Mouse (Mus musculus) heart, adult 2 months (tissue): ENCODE measurements around the gene Inpp5b. TPM values are rescaled to one million over a fixed set of nuclear protein-coding genes. Genes with fewer than 3 reads are reported as not detected.
"Not testable (repeated sequence)": the region's sequence is repeated elsewhere in the genome, so short reads cannot be mapped to it uniquely, and the experiment has no call there.

Experiments used
- DNase-seq, 2 experiments: peaks; one replicate each; pipeline ENCODE4 v3.0.0; 2021
- H3K27ac ChIP-seq: fragments of 200-600 bp; 2 replicates; pipeline ENCODE4 v1.8.1; 2022
- H3K27me3 ChIP-seq: fragments of 200-500 bp; 2 replicates; pipeline ENCODE4 v1.6.1; 2012; ENCODE audit warnings: mild to moderate bottlenecking, low read length, inconsistent platforms, mixed read lengths; ENCODE audit not compliant: control insufficient read depth, insufficient read depth
- H3K36me3 ChIP-seq: fragments of 200-500 bp; 2 replicates; pipeline ENCODE4 v1.6.1; 2012; ENCODE audit warnings: low read length, inconsistent platforms; ENCODE audit not compliant: control insufficient read depth, insufficient read depth
- H3K4me1 ChIP-seq: fragments of 200-500 bp; 2 replicates; pipeline ENCODE4 v1.6.1; 2011; ENCODE audit warnings: low read length; ENCODE audit not compliant: control insufficient read depth, insufficient read depth
- H3K4me3 ChIP-seq: fragments of 200-600 bp; 2 replicates; pipeline ENCODE4 v1.8.1; 2022
- H3K79me2 ChIP-seq: fragments of 200-500 bp; replicated peaks from 2 replicates; pipeline ENCODE4 v1.6.1; 2012; ENCODE audit warnings: mild to moderate bottlenecking, inconsistent platforms, low read length, moderate library complexity, mixed read lengths; ENCODE audit not compliant: control insufficient read depth, insufficient read depth
- H3K9ac ChIP-seq: fragments of 200-500 bp; 2 replicates; pipeline ENCODE4 v1.6.1; 2012; ENCODE audit warnings: low read depth, mild to moderate bottlenecking, control low read depth, inconsistent platforms, low read length, mixed read lengths
- CTCF ChIP-seq: fragments of 200-600 bp; IDR thresholded peaks from 2 replicates; pipeline ENCODE4 v1.8.1; 2022; ENCODE audit warnings: antibody characterized with exemption, mild to moderate bottlenecking, moderate library complexity
- EP300 ChIP-seq: fragments of 200-500 bp; IDR thresholded peaks from 2 replicates; pipeline ENCODE4 v1.6.1; 2011; ENCODE audit warnings: low read depth, low read length, control low read depth; ENCODE audit not compliant: insufficient read depth
- POLR2A ChIP-seq: fragments of 200-500 bp; IDR thresholded peaks from 2 replicates; pipeline ENCODE4 v1.6.1; 2011; ENCODE audit warnings: mild to moderate bottlenecking, low read depth, low read length, control low read depth; ENCODE audit not compliant: insufficient read depth
- WGBS: fragments of 180-500 bp; shearing (Covaris S2); methylation state at CpG from one replicate; pipeline ENCODE4 v1.1.7; 2018; 5-methylcytosine and 5-hydroxymethylcytosine counted together
- intact Hi-C: fragments of 180-260 bp; cut with DNase I; formaldehyde crosslinking; loops from one replicate; pipeline ENCODE4 v1.15.1; 2025
- polyA plus RNA-seq: library from polyadenylated mRNA; depleted of rRNA; stranded (reverse); fragments of >200 nt; gene quantifications from 2 replicates; pipeline ENCODE4 v1.2.3, GENCODE M21; 2012
- total RNA-seq, 2 experiments: library from RNA; stranded (reverse); gene quantifications; 2 replicates each; pipeline ENCODE4 v1.2.3; 2021

Gene Inpp5b
- total and polyA plus RNA-seq, 3 experiments: 8.0 to 17.8 (median 8.2) TPM

DNA sequence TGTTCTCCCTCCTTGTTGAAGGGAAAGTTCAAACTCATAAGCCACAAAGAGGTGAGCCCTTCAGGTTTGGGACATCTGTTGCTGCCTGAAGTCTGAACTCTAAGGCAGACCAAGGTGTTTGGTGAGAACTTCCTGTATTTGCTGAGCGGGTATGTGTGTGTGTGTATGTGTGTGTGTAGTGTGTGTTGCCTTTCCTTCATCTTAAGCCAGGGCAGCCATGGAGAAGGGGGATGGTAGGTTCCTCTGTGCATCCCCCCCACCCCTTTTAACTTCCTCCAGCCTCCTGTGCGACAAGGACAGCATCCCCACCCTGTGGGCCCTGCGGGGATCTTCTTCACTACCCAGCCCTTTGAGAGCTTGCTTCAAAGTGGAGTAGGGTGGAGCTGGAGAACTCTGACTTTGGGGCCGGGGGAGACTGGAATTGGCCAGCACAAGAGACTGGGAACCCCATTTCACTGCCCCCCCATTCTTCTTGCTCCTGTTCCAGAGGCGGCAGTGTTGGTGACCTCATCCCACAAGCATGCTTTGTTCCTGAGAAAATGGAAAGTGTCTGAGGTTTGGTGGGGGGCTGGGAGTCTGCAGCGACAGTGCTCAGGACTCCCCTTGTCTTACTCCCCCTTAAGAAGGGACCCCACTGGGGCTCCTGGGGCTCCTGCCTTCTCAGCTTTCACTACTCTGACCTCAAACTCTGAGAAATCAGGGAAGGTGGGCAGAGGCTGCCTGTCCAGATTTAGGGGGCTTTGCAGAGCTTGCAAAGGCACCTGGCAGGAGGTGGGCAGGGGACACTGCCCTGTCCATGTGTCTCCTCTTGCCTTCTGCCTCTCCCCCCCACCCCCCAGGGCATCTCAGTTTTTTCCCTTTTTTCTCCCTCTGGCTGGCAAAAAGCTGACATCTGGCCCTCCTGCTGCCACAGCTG is 37.5 kb upstream of the Inpp5b start:
- H3K27ac ChIP-seq: peak overlapping the region; percentile 52
- no peak overlapping the region for H3K4me3 ChIP-seq
- intact Hi-C loops: no loop called here
- no peaks in the 10 kb centered on the region for H3K79me2 ChIP-seq
- no peaks in the 10 kb centered on the region for H3K36me3 ChIP-seq
- TF ChIP-seq CTCF (no peak), POLR2A (no peak), EP300 (no peak)
- H3K27me3 ChIP-seq: no peaks in the 10 kb centered on the region
- WGBS: 27% methylated on average over 6 of the region's 6 CpGs
- peak; percentile 20 to 39 for DNase-seq
- no peak overlapping the region for H3K9ac ChIP-seq
- peaks cover 23% of the 10 kb centered on the region for H3K4me1 ChIP-seq

DNA sequence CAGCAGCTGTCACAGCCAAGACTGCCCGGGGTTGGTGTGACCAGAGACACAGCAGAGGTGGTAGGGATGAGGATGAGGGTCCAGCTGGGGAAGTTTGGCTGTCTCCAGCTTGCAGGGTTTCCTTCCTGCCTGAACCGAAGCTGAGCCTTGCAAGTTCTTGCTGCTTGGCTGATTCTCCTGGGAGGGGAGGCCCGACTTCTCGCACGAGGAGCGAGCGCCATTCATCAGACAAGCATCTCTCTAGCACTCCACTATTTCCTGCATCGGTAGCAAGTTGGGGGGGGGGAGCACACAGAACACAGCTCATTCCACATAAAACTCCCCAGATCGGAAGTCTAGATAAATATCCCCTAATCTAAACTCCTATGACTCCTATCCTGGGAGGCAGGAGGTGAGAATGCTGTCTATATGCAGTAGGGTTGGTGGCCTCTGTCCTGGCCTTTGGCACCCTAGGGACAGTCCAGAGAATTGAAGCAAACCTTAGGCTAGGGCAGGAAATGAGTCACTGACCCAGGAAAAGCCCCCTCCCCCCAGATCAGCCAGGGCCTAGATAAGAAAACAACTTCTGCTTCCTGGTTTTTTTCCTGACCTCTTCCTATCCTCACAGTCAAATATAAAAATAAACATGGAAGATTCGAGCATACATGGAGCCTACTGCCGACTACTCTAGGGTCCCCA is 36.7 kb upstream of the Inpp5b start:
- H3K27ac ChIP-seq: peak overlapping the region; percentile 52
- no peak overlapping the region for H3K9ac ChIP-seq
- H3K36me3 ChIP-seq: no peaks in the 10 kb centered on the region
- no peaks in the 10 kb centered on the region for H3K79me2 ChIP-seq
- no peak overlapping the region for H3K4me3 ChIP-seq
- 27% methylated on average over 11 of the region's 11 CpGs for WGBS
- no peaks in the 10 kb centered on the region for H3K27me3 ChIP-seq
- intact Hi-C loops: no loop called here
- peaks cover 25% of the 10 kb centered on the region for H3K4me1 ChIP-seq
- TF ChIP-seq POLR2A (no peak), EP300 (no peak), CTCF (no peak)
- peak; percentile 49 to 58 for DNase-seq

DNA sequence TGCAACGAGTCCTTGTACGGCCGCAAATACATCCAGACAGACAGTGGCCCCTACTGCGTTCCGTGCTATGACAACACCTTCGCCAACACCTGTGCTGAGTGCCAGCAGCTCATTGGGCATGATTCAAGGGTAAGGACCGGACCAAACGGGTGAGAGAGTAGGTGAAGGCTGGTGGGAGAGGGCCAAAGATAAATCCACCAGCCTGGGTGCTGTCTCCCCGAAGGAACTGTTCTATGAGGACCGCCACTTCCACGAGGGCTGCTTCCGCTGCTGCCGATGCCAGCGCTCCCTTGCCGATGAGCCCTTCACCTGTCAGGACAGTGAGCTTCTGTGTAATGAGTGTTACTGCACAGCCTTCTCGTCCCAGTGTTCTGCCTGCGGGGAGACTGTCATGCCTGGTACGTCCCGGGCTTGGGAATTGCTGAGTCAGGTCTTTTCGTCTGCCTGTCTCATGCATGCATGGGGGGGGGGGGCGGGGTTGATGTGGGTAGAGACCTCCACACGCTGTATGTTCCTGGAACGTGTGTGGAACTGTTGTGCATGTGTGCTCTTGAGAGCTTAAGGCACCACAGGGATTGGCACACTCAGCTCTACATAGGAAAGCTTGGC is 35.9 kb upstream of the Inpp5b start:
- WGBS: 66% methylated on average over 23 of the region's 23 CpGs
- TF ChIP-seq POLR2A (no peak), CTCF (no peak), EP300 (no peak)
- peaks cover 25% of the 10 kb centered on the region for H3K4me1 ChIP-seq
- no peak for DNase-seq
- H3K27me3 ChIP-seq: no peaks in the 10 kb centered on the region
- no peaks in the 10 kb centered on the region for H3K36me3 ChIP-seq
- no peak overlapping the region for H3K4me3 ChIP-seq
- no peaks in the 10 kb centered on the region for H3K79me2 ChIP-seq
- intact Hi-C loops: no loop called here
- peak overlapping the region; percentile 52 for H3K27ac ChIP-seq
- H3K9ac ChIP-seq: no peak overlapping the region

DNA sequence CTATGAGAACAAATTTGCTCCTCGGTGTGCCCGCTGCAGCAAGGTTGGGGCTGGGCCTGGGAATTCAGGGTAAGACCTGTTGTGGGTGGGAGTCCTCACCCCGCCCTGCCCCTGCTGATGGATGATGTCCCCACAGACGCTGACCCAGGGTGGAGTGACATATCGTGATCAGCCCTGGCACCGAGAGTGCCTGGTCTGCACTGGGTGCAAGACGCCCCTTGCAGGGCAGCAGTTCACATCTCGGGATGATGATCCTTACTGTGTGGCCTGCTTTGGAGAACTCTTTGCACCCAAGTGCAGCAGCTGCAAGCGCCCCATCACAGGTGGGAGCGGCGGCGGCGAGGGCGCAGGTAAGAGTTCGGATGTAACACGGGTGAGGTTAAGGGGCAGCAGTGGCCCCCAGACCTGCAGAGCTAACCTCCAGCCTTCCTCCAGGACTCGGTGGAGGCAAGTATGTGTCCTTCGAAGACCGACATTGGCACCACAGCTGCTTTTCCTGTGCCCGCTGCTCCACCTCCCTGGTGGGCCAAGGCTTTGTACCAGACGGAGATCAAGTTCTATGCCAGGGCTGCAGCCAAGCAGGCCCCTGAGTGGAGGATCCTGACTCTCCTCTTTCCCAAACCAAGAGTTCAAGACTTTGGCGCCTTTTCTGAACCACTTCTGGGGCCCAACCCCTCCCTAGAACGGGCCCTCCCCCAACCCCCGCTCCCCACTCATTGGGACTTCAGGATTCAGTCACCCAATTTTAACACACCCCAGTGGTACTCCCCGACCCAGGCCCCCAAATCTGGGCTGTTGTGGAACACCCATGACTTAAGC is 34.1 kb upstream of the Inpp5b start:
- H3K9ac ChIP-seq, H3K79me2 ChIP-seq, H3K4me3 ChIP-seq, intact Hi-C loops, DNase-seq, H3K36me3 ChIP-seq, H3K27me3 ChIP-seq, H3K27ac ChIP-seq: not testable (repeated sequence)
- H3K4me1 ChIP-seq: peaks cover 23% of the 10 kb centered on the region
- WGBS: 86% methylated on average over 25 of the region's 25 CpGs

DNA sequence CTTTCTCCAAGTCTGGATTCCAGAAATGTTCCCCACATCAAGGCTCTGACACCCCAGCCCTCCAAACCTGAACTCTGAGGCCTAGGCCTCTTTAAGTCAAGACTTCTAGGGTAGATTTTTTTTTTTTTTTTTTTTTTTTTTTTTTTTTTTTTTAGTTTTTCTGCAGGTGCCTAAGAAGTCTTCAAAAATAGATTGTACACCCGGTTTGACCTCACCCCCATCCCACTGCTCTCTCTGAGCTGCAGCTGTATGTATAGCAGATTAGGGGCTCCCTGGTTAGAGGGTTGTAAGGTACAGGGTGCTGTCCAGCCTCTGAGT is 33.5 kb upstream of the Inpp5b start:
- not testable (repeated sequence) for H3K9ac ChIP-seq
- WGBS: 10% methylated on average over 1 of the region's 1 CpGs
- peak overlapping the region; percentile 48; the same call in 1 of the 2 replicates for H3K4me3 ChIP-seq

More for the DNA sequence above, 33.5 kb upstream of the Inpp5b start:
- H3K36me3 ChIP-seq, H3K79me2 ChIP-seq, intact Hi-C loops, H3K27me3 ChIP-seq, DNase-seq: not testable (repeated sequence)
- peaks cover 23% of the 10 kb centered on the region for H3K4me1 ChIP-seq
- H3K27ac ChIP-seq: peak overlapping the region; percentile 77
